Mouse (Mus musculus): ENCODE data around the gene Islr. TPM values are rescaled to one million over a fixed set of nuclear protein-coding genes. Genes with fewer than 3 reads are reported as not detected.

Islr gene
- polyA plus RNA-seq, 1 experiment from 2014 or later: 36.1 TPM

- H3K27me3 ChIP-seq (replicated peaks): no peaks in the 10 kb centered on the region
- WGBS: 62% methylated on average over 8 of the region's 8 CpGs
- no peak overlapping the region for H3K27ac ChIP-seq
- H3K4me3 ChIP-seq: no peak overlapping the region
- no peaks in the 10 kb centered on the region for H3K36me3 ChIP-seq (replicated peaks)
- H3K4me1 ChIP-seq: 0 out of 2 replicates have a peak, but pooled peaks cover 9% of the 10 kb centered on the region
- no peak for ATAC-seq (replicated peaks)
- no peak overlapping the region for H3K4me2 ChIP-seq
- no peaks in the 10 kb centered on the region for H3K9me3 ChIP-seq
- H3K9ac ChIP-seq: no peak overlapping the region
These were observed 10.5 kb upstream of the Islr start for GRCm38 (mm10) chr9:58214519-58215180.

DNA sequence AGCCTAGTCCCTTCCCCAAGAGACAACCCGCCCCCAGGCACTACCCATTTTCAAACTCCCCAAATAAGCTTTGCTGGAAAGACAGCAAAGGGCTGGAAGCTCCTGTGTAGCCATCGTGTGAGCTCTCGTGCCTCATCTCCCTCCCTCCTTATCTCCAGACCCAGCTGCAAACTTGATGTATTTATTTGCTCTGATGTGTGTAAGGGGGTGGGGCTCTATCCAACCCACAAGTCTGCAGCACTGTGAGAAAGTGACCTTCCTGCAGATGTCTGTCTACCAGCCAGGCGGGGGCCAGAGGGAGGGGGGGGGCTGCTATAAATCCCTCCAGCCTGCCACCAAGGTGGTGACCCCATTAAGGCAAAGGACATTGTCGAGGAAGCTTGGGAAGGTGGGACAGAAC, 9.8 kb upstream of the Islr start:
- ATAC-seq (replicated peaks): no peak
- Histone ChIP-seq H3K27ac (0 out of 2 replicates have a peak overlapping the region, but pooled peaks have one; percentile 14), H3K27me3 (replicated peaks) (no peaks in the 10 kb centered on the region), H3K4me3 (no peak overlapping the region), H3K9ac (no peak overlapping the region), H3K4me1 (0 out of 2 replicates have a peak, but pooled peaks cover 9% of the 10 kb centered on the region), H3K4me2 (no peak overlapping the region), H3K36me3 (replicated peaks) (no peaks in the 10 kb centered on the region), H3K9me3 (no peaks in the 10 kb centered on the region)
- 30% methylated on average over 5 of the region's 5 CpGs for WGBS

DNA sequence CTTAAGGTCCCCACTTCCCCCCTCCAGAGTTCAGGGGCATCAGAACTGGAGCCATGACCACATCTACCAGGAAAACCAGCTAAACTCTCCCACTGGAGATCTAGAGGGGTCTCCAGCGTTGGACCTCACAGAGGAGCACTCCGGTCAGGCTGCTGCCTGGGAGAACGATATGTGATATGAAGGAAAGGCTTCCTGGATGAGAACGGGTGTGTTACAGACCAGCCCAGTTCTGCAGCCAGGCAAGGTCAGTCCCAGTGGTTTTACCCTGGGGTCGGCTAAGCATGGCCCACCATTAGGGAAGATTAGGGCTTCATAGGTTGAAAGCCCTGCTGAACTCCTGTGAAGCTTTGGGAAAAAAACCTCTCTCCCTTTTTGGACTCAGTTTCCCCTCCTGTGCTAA, 9.3 kb upstream of the Islr start:
- H3K36me3 ChIP-seq (replicated peaks): no peaks in the 10 kb centered on the region
- no peaks in the 10 kb centered on the region for H3K9me3 ChIP-seq
- H3K4me2 ChIP-seq: no peak overlapping the region
- no peak overlapping the region for H3K4me3 ChIP-seq
- 0 out of 2 replicates have a peak overlapping the region, but pooled peaks have one; percentile 14 for H3K27ac ChIP-seq
- ATAC-seq (replicated peaks): no peak
- 0 out of 2 replicates have a peak, but pooled peaks cover 9% of the 10 kb centered on the region for H3K4me1 ChIP-seq
- no peaks in the 10 kb centered on the region for H3K27me3 ChIP-seq (replicated peaks)
- 83% methylated on average over 5 of the region's 5 CpGs for WGBS
- no peak overlapping the region for H3K9ac ChIP-seq

- H3K4me3 ChIP-seq: no peak overlapping the region
- no peak overlapping the region for H3K4me2 ChIP-seq
- no peak for ATAC-seq (replicated peaks)
- 0 out of 2 replicates have a peak, but pooled peaks cover 13% of the 10 kb centered on the region for H3K4me1 ChIP-seq
- H3K9ac ChIP-seq: no peak overlapping the region
- WGBS: 84% methylated on average over 2 of the region's 2 CpGs
- no peaks in the 10 kb centered on the region for H3K27me3 ChIP-seq (replicated peaks)
- H3K9me3 ChIP-seq: no peaks in the 10 kb centered on the region
- H3K27ac ChIP-seq: no peak overlapping the region
- H3K36me3 ChIP-seq (replicated peaks): no peaks in the 10 kb centered on the region
These were observed 6.2 kb upstream of the Islr start for GRCm38 (mm10) chr9:58210304-58210627.

GRCm38 (mm10) chr9:58209462-58210303, 5.6 kb upstream of the Islr start:
- WGBS: 81% methylated on average over 8 of the region's 8 CpGs
- no peak for ATAC-seq (replicated peaks)

GRCm38 (mm10) chr9:58206013-58206412, 1.9 kb upstream of the Islr start:
- 68% methylated on average over 7 of the region's 7 CpGs for WGBS
- no peak overlapping the region for H3K9ac ChIP-seq
- H3K9me3 ChIP-seq: no peaks in the 10 kb centered on the region
- 0 out of 2 replicates have a peak overlapping the region, but pooled peaks have one; percentile 23 for H3K27ac ChIP-seq
- peak overlapping the region; percentile 67 for H3K4me2 ChIP-seq
- ATAC-seq (replicated peaks): no peak
- H3K36me3 ChIP-seq (replicated peaks): no peaks in the 10 kb centered on the region
- no peak overlapping the region for H3K4me3 ChIP-seq
- H3K27me3 ChIP-seq (replicated peaks): peaks cover 22% of the 10 kb centered on the region
- H3K4me1 ChIP-seq: peaks cover 37% of the 10 kb centered on the region

More at GRCm38 (mm10) chr9:58209462-58210303, 5.6 kb upstream of the Islr start:
- no peak overlapping the region for H3K27ac ChIP-seq
- peaks cover 4% of the 10 kb centered on the region; the same call in 1 of the 2 replicates for H3K27me3 ChIP-seq (replicated peaks)
- H3K9me3 ChIP-seq: no peaks in the 10 kb centered on the region
- no peak overlapping the region for H3K4me3 ChIP-seq
- peaks cover 19% of the 10 kb centered on the region; the same call in 1 of the 2 replicates for H3K4me1 ChIP-seq
- H3K9ac ChIP-seq: no peak overlapping the region
- H3K36me3 ChIP-seq (replicated peaks): no peaks in the 10 kb centered on the region
- no peak overlapping the region for H3K4me2 ChIP-seq

DNA sequence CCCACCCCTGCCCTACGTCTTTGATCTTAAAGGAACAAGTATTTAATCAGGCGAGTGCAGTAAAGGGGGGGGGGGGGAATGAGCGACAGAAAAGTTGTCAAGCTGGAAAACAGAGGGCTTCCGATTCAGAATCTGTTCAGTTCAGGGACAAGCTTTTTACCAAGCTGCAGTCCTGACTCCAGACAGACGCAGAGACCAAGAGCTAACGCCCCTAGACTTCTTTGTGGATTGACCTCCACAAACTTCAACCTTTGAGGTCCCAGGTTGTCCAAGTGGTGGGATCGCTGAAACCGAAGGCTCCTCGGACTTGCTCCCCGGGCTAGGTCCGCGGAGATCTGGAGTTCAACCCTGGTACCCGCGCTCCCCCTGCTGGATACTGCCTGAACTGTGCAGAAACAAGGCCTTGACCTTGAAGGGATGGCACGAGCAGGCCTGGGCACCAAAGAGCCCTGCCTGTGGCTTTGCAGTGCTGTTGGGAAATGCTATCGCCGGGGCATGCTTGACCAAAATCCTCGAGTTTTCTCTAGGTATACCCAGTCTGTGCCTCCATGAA, 418 bp upstream of the Islr start:
- H3K4me1 ChIP-seq: peaks cover 43% of the 10 kb centered on the region
- H3K27ac ChIP-seq: peak overlapping the region; percentile 86
- no peaks in the 10 kb centered on the region for H3K36me3 ChIP-seq (replicated peaks)
- WGBS: 5% methylated on average over 18 of the region's 18 CpGs
- peaks cover 36% of the 10 kb centered on the region for H3K27me3 ChIP-seq (replicated peaks)
- H3K9me3 ChIP-seq: no peaks in the 10 kb centered on the region
- peak overlapping the region; percentile 67 for H3K4me2 ChIP-seq
- peak overlapping the region; percentile 48; the same call in 1 of the 2 replicates for H3K9ac ChIP-seq
- H3K4me3 ChIP-seq: peak overlapping the region; percentile 42
- peak; percentile 34; the same call in 1 of the 2 replicates for ATAC-seq (replicated peaks)

DNA sequence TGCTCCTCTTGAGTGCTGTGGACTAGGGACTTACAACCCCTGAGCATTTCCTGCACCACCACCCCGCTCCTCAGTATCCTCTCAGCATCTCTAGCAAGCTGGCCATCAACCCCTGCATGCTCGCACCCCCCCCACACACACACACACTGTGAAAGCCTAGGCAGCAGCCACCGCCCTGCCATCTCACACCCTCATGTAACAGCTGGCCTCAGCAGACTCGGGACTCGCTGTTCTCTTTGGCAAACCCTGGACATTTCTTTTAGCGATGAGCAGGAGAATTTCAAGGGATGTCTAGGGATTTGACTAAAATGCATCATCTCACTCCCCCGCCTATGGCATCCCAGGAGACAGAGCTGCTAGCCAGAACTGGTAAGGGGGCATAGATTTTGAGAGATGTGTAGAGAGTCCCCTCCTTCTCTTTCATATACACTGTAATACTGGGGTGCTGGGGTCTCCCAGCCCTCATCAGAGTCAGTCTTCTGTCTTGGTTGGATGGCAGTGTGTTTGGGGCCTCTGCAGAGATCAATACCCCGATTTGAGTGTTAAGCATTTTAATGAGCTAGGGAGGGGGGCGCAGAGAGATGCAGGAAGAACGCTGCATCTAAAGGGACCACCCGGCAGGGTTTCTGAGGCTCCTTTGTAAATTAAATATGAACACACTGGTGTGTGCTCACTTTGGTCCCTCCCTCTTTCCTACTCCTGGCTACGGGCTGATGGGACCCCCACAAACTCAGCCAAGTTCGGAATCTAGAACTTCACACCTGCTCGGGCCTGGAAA, 1.2 kb downstream of the Islr start:
- Histone ChIP-seq H3K4me1 (peaks cover 59% of the 10 kb centered on the region), H3K4me3 (peak overlapping the region; percentile 42), H3K4me2 (peak overlapping the region; percentile 67), H3K27ac (peak overlapping the region; percentile 86), H3K9ac (peak overlapping the region; percentile 48), H3K9me3 (no peaks in the 10 kb centered on the region), H3K27me3 (replicated peaks) (peaks cover 52% of the 10 kb centered on the region), H3K36me3 (replicated peaks) (no peaks in the 10 kb centered on the region)
- 4% methylated on average over 14 of the region's 14 CpGs for WGBS
- no peak for ATAC-seq (replicated peaks)

- under 1% methylated on average over 37 of the region's 37 CpGs for whole genome bisulfite sequencing
- Histone ChIP-seq H3K4me3 (peak overlapping the region; percentile 42), H3K4me2 (peak overlapping the region; percentile 67), H3K36me3 (replicated peaks) (no peaks in the 10 kb centered on the region), H3K27me3 (replicated peaks) (peaks cover 57% of the 10 kb centered on the region), H3K27ac (peak overlapping the region; percentile 86), H3K9me3 (no peaks in the 10 kb centered on the region), H3K9ac (peak overlapping the region; percentile 48), H3K4me1 (peaks cover 66% of the 10 kb centered on the region)
- no peak for ATAC-seq (replicated peaks)
These were observed 2.1 kb downstream of the Islr start for GRCm38 (mm10) chr9:58201861-58202549.

- peak overlapping the region; percentile 42 for H3K4me3 ChIP-seq
- 1% methylated on average over 24 of the region's 24 CpGs for WGBS
- ATAC-seq (replicated peaks): no peak
- H3K9ac ChIP-seq: peak overlapping the region; percentile 48
- no peaks in the 10 kb centered on the region for H3K36me3 ChIP-seq (replicated peaks)
- H3K27me3 ChIP-seq (replicated peaks): peaks cover 57% of the 10 kb centered on the region
- H3K9me3 ChIP-seq: no peaks in the 10 kb centered on the region
- H3K4me2 ChIP-seq: peak overlapping the region; percentile 67
- H3K27ac ChIP-seq: peak overlapping the region; percentile 86
- peaks cover 74% of the 10 kb centered on the region for H3K4me1 ChIP-seq
These were observed 2.8 kb downstream of the Islr start for GRCm38 (mm10) chr9:58201091-58201842.
